Mouse (Mus musculus) lung, embryonic 14.5 days (tissue): ENCODE data around the gene Rtn4rl2. TPM values are rescaled to one million over a fixed set of nuclear protein-coding genes. Genes with fewer than 3 reads are reported as not detected.

Experiments
- ATAC-seq: fragments of 200-750 bp; cut with Nextera tagmentation; 2 replicates; pipeline ENCODE4 v1.8.0; 2017; ENCODE audit warnings: mild to moderate bottlenecking, moderate TSS enrichment, moderate library complexity; ENCODE audit not compliant: insufficient read depth
- DNase-seq: peaks from one replicate; pipeline ENCODE4 v3.0.0-alpha.2; 2015
- H3K27ac ChIP-seq: fragments of 300-500 bp; sonication (generic); 2 replicates; pipeline ENCODE4 v1.5.1; 2014; ENCODE audit warnings: low read depth, mild to moderate bottlenecking, moderate library complexity
- H3K27me3 ChIP-seq: fragments of 300-500 bp; sonication (generic); 2 replicates; pipeline ENCODE4 v1.6.1; 2014; ENCODE audit warnings: low read length, control low read depth; ENCODE audit not compliant: insufficient read depth
- H3K36me3 ChIP-seq: fragments of 300-500 bp; sonication (generic); 2 replicates; pipeline ENCODE4 v1.6.1; 2014; ENCODE audit warnings: control low read depth; ENCODE audit not compliant: insufficient read depth
- H3K4me1 ChIP-seq: fragments of 300-500 bp; sonication (generic); 2 replicates; pipeline ENCODE4 v1.6.1; 2014; ENCODE audit warnings: antibody characterized with exemption, control low read depth; ENCODE audit not compliant: insufficient read depth
- H3K4me2 ChIP-seq: fragments of 300-500 bp; sonication (generic); 2 replicates; pipeline ENCODE4 v1.6.1; 2014; ENCODE audit warnings: mild to moderate bottlenecking
- H3K4me3 ChIP-seq: fragments of 300-500 bp; sonication (generic); 2 replicates; pipeline ENCODE4 v1.5.1; 2014; ENCODE audit warnings: low read depth, low read length
- H3K9ac ChIP-seq: fragments of 300-500 bp; sonication (generic); 2 replicates; pipeline ENCODE4 v1.6.1; 2014
- H3K9me3 ChIP-seq: fragments of 300-500 bp; sonication (generic); 2 replicates; pipeline ENCODE4 v1.6.1; 2016; ENCODE audit warnings: low read depth, low read length, control low read depth
- CTCF ChIP-seq: IDR thresholded peaks from 2 replicates; pipeline ENCODE4 v1.5.1; 2016; ENCODE audit warnings: antibody characterized with exemption, low read depth
- WGBS: fragments of 180-500 bp; shearing (Covaris S2); extraction: QIAGEN DNeasy Blood & Tissue Kit; methylation state at CpG from one replicate; pipeline ENCODE4 v1.1.7; 2014; 5-methylcytosine and 5-hydroxymethylcytosine counted together
- polyA plus RNA-seq: library from polyadenylated mRNA; unstranded; fragments of >200 nt; fragmentation: Nextera tagmentation; extraction: Ambion mirVana; gene quantifications from 2 replicates; pipeline ENCODE4 v1.2.1, GENCODE M21; 2014

Gene Rtn4rl2
- polyA plus RNA-seq, 1 experiment from 2014 or later = 1.2 TPM

GRCm38 (mm10) chr2:84884611-84885010 is 1.9 kb downstream of the Rtn4rl2 start:
- DNase-seq (no peak), ATAC-seq (no peak)
- no peak overlapping the region for H3K27ac ChIP-seq
- TF ChIP-seq CTCF = peak; percentile 25; the same call in 1 of the 2 replicates
- no peak overlapping the region for H3K4me3 ChIP-seq
- no peaks in the 10 kb centered on the region for H3K9me3 ChIP-seq
- WGBS = 39% methylated on average over 4 of the region's 4 CpGs
- peaks cover 84% of the 10 kb centered on the region for H3K27me3 ChIP-seq
- no peak overlapping the region for H3K9ac ChIP-seq
- peaks cover 10% of the 10 kb centered on the region for H3K4me1 ChIP-seq
- H3K4me2 ChIP-seq = no peak overlapping the region
- no peaks in the 10 kb centered on the region for H3K36me3 ChIP-seq

- DNase-seq (no peak), ATAC-seq (no peak)
- H3K4me3 ChIP-seq = no peak overlapping the region
- H3K4me2 ChIP-seq = no peak overlapping the region
- H3K9ac ChIP-seq = no peak overlapping the region
- H3K36me3 ChIP-seq = no peaks in the 10 kb centered on the region
- H3K4me1 ChIP-seq = peaks cover 3% of the 10 kb centered on the region
- H3K9me3 ChIP-seq = no peaks in the 10 kb centered on the region
- no peak overlapping the region for H3K27ac ChIP-seq
- peaks cover 78% of the 10 kb centered on the region for H3K27me3 ChIP-seq
- WGBS = 71% methylated on average over 4 of the region's 4 CpGs
- no peak for TF ChIP-seq CTCF
Measured at GRCm38 (mm10) chr2:84883942-84884341, 2.6 kb downstream of the Rtn4rl2 start.

- no peak overlapping the region for H3K27ac ChIP-seq
- no peak overlapping the region for H3K4me3 ChIP-seq
- H3K27me3 ChIP-seq = peaks cover 76% of the 10 kb centered on the region
- ATAC-seq (no peak), DNase-seq (no peak)
- TF ChIP-seq CTCF = no peak
- H3K9ac ChIP-seq = no peak overlapping the region
- WGBS = 4% methylated on average over 11 of the region's 11 CpGs
- H3K4me2 ChIP-seq = peak overlapping the region; percentile 51
- no peaks in the 10 kb centered on the region for H3K9me3 ChIP-seq
- H3K4me1 ChIP-seq = no peaks in the 10 kb centered on the region; the same call in 1 of the 2 replicates
- no peaks in the 10 kb centered on the region for H3K36me3 ChIP-seq
Measured at GRCm38 (mm10) chr2:84883530-84883929, 3.0 kb downstream of the Rtn4rl2 start.

- no peaks in the 10 kb centered on the region for H3K36me3 ChIP-seq
- no peak for TF ChIP-seq CTCF
- H3K4me3 ChIP-seq = no peak overlapping the region
- no peak overlapping the region for H3K27ac ChIP-seq
- H3K9ac ChIP-seq = no peak overlapping the region
- H3K27me3 ChIP-seq = peaks cover 73% of the 10 kb centered on the region
- H3K4me1 ChIP-seq = no peaks in the 10 kb centered on the region; the same call in 1 of the 2 replicates
- H3K4me2 ChIP-seq = peak overlapping the region; percentile 51
- ATAC-seq (0 out of 2 replicates have a peak, but pooled peaks have one; percentile 2), DNase-seq (no peak)
- no peaks in the 10 kb centered on the region for H3K9me3 ChIP-seq
- WGBS = 9% methylated on average over 6 of the region's 6 CpGs
Measured at GRCm38 (mm10) chr2:84883084-84883483, 3.4 kb downstream of the Rtn4rl2 start.

GRCm38 (mm10) chr2:84882606-84883005 is 3.9 kb downstream of the Rtn4rl2 start:
- peaks cover 68% of the 10 kb centered on the region for H3K27me3 ChIP-seq
- no peak for TF ChIP-seq CTCF
- no peaks in the 10 kb centered on the region for H3K9me3 ChIP-seq
- H3K4me3 ChIP-seq = no peak overlapping the region
- WGBS = 2% methylated on average over 23 of the region's 23 CpGs
- ATAC-seq = peak; percentile 19; the same call in 1 of the 2 replicates
- no peaks in the 10 kb centered on the region for H3K36me3 ChIP-seq
- no peak overlapping the region for H3K27ac ChIP-seq
- peak overlapping the region; percentile 51 for H3K4me2 ChIP-seq
- no peaks in the 10 kb centered on the region for H3K4me1 ChIP-seq
- peak; percentile 57 for DNase-seq
- H3K9ac ChIP-seq = no peak overlapping the region

- no peaks in the 10 kb centered on the region for H3K36me3 ChIP-seq
- H3K9me3 ChIP-seq = no peaks in the 10 kb centered on the region
- no peak overlapping the region for H3K9ac ChIP-seq
- ATAC-seq (no peak), DNase-seq (no peak)
- no peaks in the 10 kb centered on the region for H3K4me1 ChIP-seq
- H3K27ac ChIP-seq = no peak overlapping the region
- H3K4me3 ChIP-seq = no peak overlapping the region
- no peak overlapping the region for H3K4me2 ChIP-seq
- 68% methylated on average over 8 of the region's 8 CpGs for WGBS
- peaks cover 57% of the 10 kb centered on the region for H3K27me3 ChIP-seq
- no peak for TF ChIP-seq CTCF
Measured at GRCm38 (mm10) chr2:84880590-84880989, 5.9 kb downstream of the Rtn4rl2 start.

GRCm38 (mm10) chr2:84875842-84876241 is 10.7 kb downstream of the Rtn4rl2 start:
- H3K27me3 ChIP-seq = peaks cover 58% of the 10 kb centered on the region
- WGBS = 32% methylated on average over 6 of the region's 6 CpGs

More at GRCm38 (mm10) chr2:84875842-84876241, 10.7 kb downstream of the Rtn4rl2 start:
- Histone ChIP-seq H3K4me2 (no peak overlapping the region), H3K27ac (no peak overlapping the region), H3K9ac (no peak overlapping the region), H3K36me3 (no peaks in the 10 kb centered on the region), H3K4me1 (no peaks in the 10 kb centered on the region), H3K9me3 (no peaks in the 10 kb centered on the region), H3K4me3 (no peak overlapping the region)
- no peak for TF ChIP-seq CTCF
- DNase-seq (no peak), ATAC-seq (no peak)
